Mouse (Mus musculus) A20 (cell line): ENCODE results near the gene Gm6268.

Experiments
- DNase-seq: peaks from one replicate; pipeline ENCODE4 v3.0.0-alpha.2; 2011; ENCODE audit warnings: low read depth, low spot score

Gene Gm6268

DNA sequence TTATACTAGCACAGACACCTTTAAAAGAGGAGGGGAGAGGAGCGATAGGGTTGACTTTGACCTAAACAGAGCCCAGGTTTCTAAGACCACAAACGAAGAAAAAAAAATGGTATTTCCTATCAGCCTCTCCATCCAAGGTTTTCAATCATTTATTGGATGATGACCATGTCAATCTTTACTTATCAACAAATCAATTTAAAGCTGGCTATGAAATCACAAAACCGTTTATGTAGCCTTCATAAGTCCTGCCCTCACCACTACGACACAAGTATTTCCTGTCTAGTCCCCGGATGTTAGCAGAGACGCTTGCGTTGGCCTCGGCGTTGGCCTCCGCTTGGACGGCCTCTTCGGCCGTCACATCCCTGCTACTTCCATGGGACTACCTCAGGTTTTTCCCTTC, at the start of gene Gm6268:
Gene Gm6268, plus strand, starts transcription at position 301 of the 400 bp plus-strand sequence.
- no peak for DNase-seq

DNA sequence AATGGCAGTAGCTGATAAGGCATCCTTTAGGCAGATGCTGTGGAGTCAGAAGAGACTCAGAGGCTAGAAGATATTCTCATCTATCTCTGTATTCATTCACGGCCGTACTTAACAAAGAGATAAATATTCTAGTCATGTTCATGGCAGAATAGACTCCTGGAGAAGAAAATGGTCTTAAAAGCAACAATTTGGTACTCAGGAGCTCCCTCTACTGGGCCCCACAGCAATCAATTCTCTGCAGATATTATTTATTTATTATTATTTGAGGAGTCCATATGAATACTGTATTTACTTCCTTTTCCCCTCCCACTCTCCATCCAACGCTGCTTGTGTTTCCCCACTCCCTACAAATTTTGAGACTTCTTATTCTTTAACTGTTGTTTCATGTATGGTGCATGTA, 48.6 kb upstream of the Gm6268 start:
- peak; percentile 27 for DNase-seq

DNA sequence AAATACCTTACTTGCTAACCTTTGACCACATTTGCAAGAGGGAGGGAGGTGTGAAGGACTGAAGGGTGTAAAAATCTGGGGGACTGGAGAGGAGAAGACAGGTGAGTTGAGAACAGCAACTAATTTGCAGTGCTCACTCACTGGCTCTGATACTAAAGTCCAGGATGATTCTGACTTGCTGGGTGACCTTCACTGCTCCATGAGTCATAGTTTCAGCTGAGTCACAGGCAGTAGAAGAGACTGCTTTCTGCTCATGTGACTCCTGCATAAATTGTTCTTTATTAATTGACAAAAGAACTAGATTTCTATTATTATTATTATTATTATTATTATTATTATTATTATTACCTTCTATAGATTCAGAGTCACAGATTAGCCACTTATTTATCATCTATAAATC, 15.7 kb upstream of the Gm6268 start:
- no peak for DNase-seq

DNA sequence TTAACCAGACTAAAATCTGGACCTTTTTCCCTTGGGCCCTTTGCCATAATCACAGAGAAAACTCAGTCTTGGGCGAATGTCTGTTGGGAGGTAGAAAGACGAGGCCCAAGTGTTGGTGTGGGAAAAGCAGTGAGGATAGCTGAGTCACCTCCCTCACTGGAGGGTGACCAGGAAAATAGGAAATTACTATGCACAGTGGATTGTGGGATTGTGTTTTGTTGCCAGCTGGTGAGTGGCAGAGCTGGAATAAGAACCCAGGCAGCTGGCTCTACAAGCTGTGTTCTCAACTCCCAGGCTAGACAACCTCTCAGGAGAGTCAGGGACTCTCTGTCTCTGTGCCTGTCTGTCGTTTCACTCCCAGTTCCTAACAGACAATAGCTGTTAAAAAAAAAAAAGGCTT, 11.1 kb upstream of the Gm6268 start:
- DNase-seq, result no peak

DNA sequence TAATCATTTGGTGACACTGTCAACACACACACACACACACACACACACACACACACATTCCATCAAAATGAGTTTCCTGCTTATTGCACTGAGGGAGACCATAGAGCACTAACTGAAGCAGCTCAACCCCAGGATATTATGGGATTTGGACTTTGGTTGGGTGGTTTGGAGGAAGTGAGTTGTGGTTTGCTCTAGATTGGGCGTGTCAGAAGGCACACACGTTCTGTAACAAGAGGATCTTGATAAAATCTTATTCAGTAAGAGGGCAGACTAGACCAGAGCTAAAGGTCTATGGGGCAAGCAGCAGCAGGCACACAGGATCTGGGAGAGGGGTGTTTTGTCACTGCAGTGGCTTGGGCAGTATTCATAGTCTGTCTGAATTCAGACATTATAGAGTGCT, 10.6 kb upstream of the Gm6268 start:
- no peak for DNase-seq

DNA sequence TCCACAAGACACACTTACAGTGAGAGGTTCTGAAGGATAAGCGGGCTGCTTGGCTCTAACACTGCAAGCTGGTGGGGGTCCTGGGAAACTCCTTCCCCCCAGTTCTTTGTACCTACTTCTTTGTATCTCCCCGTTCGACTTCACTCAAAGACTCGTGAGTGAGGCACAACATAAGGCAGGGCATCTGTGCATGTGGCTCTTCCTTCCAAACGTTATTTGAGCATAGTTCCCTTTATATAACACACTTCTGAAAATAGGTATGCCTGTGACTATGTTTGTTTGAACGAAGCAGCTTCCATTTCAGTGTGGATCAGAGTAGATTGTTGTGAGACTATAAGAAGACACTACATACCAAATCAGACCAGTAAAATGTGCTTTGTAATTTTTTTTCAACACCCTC, 8.4 kb upstream of the Gm6268 start:
- DNase-seq, result no peak

DNA sequence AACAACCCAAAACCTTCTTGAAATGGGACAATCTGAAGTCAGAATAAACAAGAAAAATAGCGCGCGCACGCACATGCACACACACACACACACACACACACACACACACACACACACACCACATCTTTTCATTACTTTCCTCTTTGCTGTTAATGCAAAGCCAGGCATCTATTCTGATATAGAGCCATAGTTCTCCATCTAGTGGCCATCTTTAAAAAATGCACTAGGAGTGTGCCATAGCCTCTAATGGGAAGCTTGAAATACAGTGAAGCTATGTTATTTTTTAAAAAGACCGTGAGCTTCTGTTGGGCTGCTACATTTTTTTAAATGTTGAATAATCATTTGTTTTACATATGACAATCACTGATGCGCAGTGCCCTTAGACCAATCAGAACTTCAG, 7.8 kb upstream of the Gm6268 start:
- peak; percentile 15 for DNase-seq

DNA sequence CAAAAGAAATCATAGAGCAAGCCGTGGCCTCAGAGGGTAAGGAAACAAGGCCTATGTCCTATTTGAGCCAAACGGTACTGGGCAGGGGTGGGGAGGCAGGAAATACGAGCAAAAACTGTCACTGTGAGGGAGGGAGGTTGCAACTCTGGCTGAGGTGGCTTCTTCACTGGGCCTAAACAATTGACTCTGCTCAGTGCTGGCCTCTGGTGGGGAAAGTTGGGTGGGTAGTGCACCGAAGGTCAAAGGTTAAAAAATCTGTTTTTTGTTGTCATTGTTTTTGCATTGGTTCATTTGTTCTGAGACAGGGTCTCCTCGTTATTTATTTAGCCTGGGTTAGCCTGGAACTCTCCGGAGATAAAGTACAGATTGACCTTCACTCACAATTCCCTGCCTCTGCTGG, 1.2 kb downstream of the Gm6268 start:
- DNase-seq, result peak; percentile 13

DNA sequence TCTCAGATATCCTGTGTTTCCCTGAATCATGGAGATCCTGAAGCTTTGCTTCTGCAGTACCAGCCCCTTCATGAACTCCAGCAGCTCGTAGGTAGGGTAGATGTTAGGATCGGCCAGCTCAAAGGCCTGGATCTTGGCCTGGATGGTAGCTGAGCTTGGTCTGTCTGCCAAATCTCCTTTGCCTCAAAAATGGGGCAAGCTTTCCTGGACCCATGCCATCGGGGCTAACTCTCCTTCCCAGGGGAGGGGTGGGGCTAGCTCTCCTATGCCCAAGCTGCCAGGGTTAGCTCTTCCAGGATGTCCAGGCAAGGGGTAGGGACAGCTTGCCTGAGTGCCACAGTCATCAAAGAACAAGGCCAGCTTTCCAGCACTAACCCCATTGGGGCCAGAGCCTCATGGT, 18.1 kb downstream of the Gm6268 start:
- DNase-seq, result no peak

DNA sequence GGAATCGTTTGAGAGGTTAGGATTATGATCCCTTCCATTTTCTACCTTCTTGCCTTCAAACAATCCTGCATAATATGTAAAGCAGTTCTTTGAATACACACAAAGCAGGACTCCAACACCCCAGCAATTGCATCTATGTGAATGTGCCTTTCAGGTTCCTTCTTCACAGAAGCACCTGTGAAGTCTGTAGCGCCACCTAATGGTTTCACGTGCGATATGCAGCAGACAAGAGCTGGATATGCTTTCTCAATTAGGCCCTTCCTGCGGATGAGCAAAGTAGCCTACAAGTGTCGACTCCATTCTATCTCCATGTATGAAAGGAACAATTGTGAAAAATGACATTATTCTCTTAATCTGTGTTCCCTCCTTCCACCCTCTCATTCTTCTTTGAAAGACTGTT, 33.9 kb downstream of the Gm6268 start:
- peak; percentile 26 for DNase-seq

DNA sequence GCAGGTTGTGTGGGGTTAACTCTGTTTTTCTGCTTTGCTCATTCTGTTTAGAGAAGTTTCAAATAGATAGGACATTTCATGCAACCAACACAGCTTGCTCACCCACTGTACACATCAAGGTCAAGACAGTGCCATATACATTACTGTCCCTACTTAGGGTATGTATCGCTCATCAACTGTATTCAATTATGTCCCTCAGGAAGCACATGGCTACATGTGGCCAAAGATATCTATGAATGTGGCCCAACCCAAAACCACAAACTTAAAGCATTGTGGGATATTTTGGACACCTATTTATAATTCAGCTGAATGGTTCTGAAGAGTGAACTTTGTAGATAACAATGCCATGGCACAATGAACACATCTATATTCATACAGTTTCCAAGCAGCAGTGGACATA, 36.9 kb downstream of the Gm6268 start:
- no peak for DNase-seq
